Mouse (Mus musculus) right cerebral cortex, postnatal 25 days (tissue): ENCODE results near the gene Ak4.

Experiments
- DNase-seq: peaks from one replicate; pipeline ENCODE4 v3.0.0; 2022

Ak4 gene

GRCm38 (mm10) chr4:101515853-101516252 lies 96.8 kb downstream of the Ak4 start:
- no peak for DNase-seq
